Mouse (Mus musculus) neutrophil, adult 5-6 weeks (primary cell): ENCODE data around the gene Gas2l2. TPM values are rescaled to one million over a fixed set of nuclear protein-coding genes. Genes with fewer than 3 reads are reported as not detected.
A peak's percentile ranks its signal among the peaks of the same experiment; 100 is the strongest.

ENCODE experiments used
- ATAC-seq: fragments of 151-379, 151-347 bp; 2 replicates; pipeline ENCODE4 v1.8.0; 2017; ENCODE audit warnings: mild to moderate bottlenecking, moderate TSS enrichment; ENCODE audit not compliant: insufficient number of reproducible peaks, poor library complexity, low FRiP score, severe bottlenecking; ENCODE audit errors: extremely low read depth
- total RNA-seq: library from RNA; stranded (forward); fragments of 200-1000 nt; gene quantifications from 2 replicates; pipeline ENCODE4 v1.2.3, GENCODE M21; 2017

Gas2l2 gene
- total RNA-seq, 1 experiment from 2014 or later: not detected

- no peak for ATAC-seq
Observed at GRCm38 (mm10) chr11:83447612-83448011, 18.4 kb upstream of the Gas2l2 start.

- ATAC-seq: peak; percentile 36; the same call in 1 of the 2 replicates
Observed at GRCm38 (mm10) chr11:83445001-83445400, 15.7 kb upstream of the Gas2l2 start.

GRCm38 (mm10) chr11:83443824-83444223 is 14.6 kb upstream of the Gas2l2 start:
- no peak for ATAC-seq

- peak; percentile 32; the same call in 1 of the 2 replicates for ATAC-seq
Observed at GRCm38 (mm10) chr11:83442596-83443267, 13.5 kb upstream of the Gas2l2 start.

- no peak for ATAC-seq
Observed at GRCm38 (mm10) chr11:83441235-83441634, 12.0 kb upstream of the Gas2l2 start.

GRCm38 (mm10) chr11:83440081-83441064 is 11.1 kb upstream of the Gas2l2 start:
- peak; percentile 73 for ATAC-seq

GRCm38 (mm10) chr11:83439426-83440060 is 10.3 kb upstream of the Gas2l2 start:
- no peak for ATAC-seq

- no peak for ATAC-seq
Observed at GRCm38 (mm10) chr11:83437377-83437776, 8.1 kb upstream of the Gas2l2 start, which contains the start of gene 1700020L24Rik. Gene 1700020L24Rik (plus strand): TSS chr11:83437677.

GRCm38 (mm10) chr11:83432533-83432932 is 3.3 kb upstream of the Gas2l2 start:
- ATAC-seq: no peak

GRCm38 (mm10) chr11:83426964-83427363 is 2.3 kb downstream of the Gas2l2 start:
- ATAC-seq: peak; percentile 67

GRCm38 (mm10) chr11:83424681-83425080 is 4.6 kb downstream of the Gas2l2 start:
- ATAC-seq: peak; percentile 45; the same call in 1 of the 2 replicates

GRCm38 (mm10) chr11:83421305-83421704 is 8.0 kb downstream of the Gas2l2 start:
- no peak for ATAC-seq

GRCm38 (mm10) chr11:83420338-83420737 is 8.9 kb downstream of the Gas2l2 start:
- ATAC-seq: no peak

GRCm38 (mm10) chr11:83418566-83418965 is 10.7 kb downstream of the Gas2l2 start:
- no peak for ATAC-seq

GRCm38 (mm10) chr11:83417708-83418107 is 11.5 kb downstream of the Gas2l2 start:
- ATAC-seq: no peak

GRCm38 (mm10) chr11:83417080-83417479 is 12.2 kb downstream of the Gas2l2 start:
- no peak for ATAC-seq

GRCm38 (mm10) chr11:83410510-83410909 is 18.7 kb downstream of the Gas2l2 start:
- ATAC-seq: no peak

- ATAC-seq: no peak
Observed at GRCm38 (mm10) chr11:83409792-83410291, 19.4 kb downstream of the Gas2l2 start.

GRCm38 (mm10) chr11:83409087-83409754 is 20.0 kb downstream of the Gas2l2 start, which contains the start of gene Rasl10b:
Gene Rasl10b (plus strand): TSS chr11:83409137.
- ATAC-seq: no peak
